Mouse (Mus musculus) liver, embryonic 18 days (tissue): ENCODE measurements around the gene Nipa1. TPM values are rescaled to one million over a fixed set of nuclear protein-coding genes. Genes with fewer than 3 reads are reported as not detected.

Experiments used
- polyA plus RNA-seq: library from polyadenylated mRNA; depleted of rRNA; stranded (reverse); fragments of >200 nt; gene quantifications from 2 replicates; pipeline ENCODE4 v1.2.3, GENCODE M21; 2012; rRNA removed

The Nipa1 gene
- 4.1 and 4.2 TPM in 2 replicates for polyA plus RNA-seq

GRCm38 (mm10) chr7:56019930-56020253, at the start of gene Nipa1:
Nipa1 (minus strand) TSS chr7:56019954.

GRCm38 (mm10) chr7:56049831-56050321, 30.1 kb upstream of the Nipa1 start, which contains the start of gene Herc2:
Herc2 (plus strand) TSS chr7:56050196.

GRCm38 (mm10) chr7:55962004-55962908, 57.5 kb downstream of the Nipa1 start, which contains the start of gene Nipa2:
Nipa2 (minus strand) TSS chr7:55962476.

Other genes starting within 250 kb of the Nipa1 start
- 3.3 and 4.1 TPM in 2 replicates for gene Tubgcp5, start 225.8 kb downstream of the Nipa1 start, polyA plus RNA-seq
- gene Cyfip1, start 178.2 kb downstream of the Nipa1 start, polyA plus RNA-seq, result 8.8 and 9.2 TPM in 2 replicates
- 10.5 and 10.8 TPM in 2 replicates for gene Nipa2, start 57.5 kb downstream of the Nipa1 start, polyA plus RNA-seq
- gene Herc2, start 30.2 kb upstream of the Nipa1 start, polyA plus RNA-seq, result 5.1 and 6.5 TPM in 2 replicates
- not detected in 2 replicates for gene Oca2, start 219.8 kb upstream of the Nipa1 start, polyA plus RNA-seq